Mouse (Mus musculus): ENCODE data around the gene Tmem214.

The Tmem214 gene

DNA sequence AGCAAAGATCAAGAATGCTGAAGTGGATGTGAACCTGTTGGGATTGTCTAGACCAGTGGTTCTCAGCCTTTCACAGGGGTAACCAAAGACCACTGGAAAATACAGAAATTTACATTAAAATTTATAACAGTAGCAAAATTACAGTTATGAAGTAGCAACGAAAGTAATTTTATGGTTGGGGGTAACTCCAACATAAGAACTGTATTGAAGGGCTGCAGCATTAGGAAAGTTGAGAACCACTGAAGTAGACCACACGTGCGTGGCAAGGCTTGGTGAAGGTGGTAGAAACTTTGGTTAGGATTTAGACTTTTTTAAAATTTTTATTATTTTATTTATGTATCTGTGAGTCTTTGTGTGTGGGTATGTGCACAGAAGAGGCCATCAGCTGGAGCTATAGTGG lies at the start of gene Tmem214:
TSS of gene Tmem214 (plus strand) at position 301 of the 400 bp plus-strand sequence.
- DNase-seq, result no peak

DNA sequence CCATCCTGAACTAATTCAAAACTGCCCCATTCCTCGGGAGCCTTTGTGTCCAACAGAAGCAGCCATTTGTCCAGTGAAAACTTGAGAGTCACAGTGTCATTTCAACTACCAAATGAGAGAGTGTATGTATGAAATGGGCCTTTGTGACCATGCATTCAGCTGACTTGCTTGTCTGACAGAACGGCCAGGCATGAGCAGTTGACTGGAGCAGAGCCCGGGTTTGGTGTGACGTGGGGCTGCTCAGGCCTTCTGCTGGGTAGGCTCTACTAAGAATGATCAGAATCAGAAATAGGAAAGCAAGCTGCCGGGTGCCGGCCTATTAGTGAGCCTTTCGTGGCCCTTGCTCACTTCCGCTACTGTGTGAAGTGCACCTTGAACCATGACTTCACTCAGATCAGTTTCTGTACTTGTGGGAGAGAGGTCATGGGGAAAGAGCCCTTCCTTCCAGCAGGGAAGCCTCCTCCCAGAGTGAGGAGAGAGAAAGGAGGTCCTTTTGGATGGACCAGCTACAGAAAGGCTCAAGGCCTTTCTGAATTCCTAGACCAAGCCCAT lies 49.0 kb upstream of the Tmem214 start:
- no peak for DNase-seq

DNA sequence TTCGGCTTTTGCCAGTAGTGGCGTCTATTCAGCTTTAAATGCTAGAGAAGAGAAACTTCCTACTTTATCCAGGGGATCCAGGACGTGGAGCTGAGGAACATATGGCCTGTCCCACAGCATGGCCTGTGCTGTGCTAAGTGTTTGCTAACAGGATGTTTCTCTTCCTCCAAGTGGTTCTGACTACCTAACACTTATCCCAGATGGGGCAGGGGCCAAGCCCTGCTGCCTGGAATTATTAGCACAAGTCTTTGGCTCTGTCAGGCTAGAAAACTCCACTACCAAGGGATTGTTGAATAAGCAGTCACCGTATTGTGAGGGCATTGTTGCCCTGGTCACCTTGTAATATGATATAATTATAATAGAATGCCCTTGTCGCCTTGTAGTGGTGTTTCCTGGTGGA lies 45.1 kb upstream of the Tmem214 start:
- no peak for DNase-seq

DNA sequence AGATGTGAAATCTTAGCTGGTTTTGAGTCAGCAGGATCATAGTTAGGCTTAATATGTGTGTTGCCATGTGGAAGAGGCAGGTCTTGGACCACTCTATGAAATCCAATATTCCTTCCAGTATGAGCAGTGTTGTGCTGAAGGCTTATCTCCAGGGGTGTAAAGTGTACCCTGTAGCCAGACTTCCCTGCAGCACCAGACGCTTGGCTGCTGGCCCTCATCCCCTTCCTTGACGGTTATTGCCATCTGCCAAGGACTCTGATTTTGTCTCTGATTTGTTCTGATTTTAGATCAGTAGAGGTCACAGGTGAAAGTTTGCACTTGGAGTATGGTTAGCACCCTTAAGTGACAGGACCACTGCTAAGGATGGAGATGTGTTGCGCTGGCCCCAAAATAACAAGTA lies 44.7 kb upstream of the Tmem214 start:
- no peak for DNase-seq

DNA sequence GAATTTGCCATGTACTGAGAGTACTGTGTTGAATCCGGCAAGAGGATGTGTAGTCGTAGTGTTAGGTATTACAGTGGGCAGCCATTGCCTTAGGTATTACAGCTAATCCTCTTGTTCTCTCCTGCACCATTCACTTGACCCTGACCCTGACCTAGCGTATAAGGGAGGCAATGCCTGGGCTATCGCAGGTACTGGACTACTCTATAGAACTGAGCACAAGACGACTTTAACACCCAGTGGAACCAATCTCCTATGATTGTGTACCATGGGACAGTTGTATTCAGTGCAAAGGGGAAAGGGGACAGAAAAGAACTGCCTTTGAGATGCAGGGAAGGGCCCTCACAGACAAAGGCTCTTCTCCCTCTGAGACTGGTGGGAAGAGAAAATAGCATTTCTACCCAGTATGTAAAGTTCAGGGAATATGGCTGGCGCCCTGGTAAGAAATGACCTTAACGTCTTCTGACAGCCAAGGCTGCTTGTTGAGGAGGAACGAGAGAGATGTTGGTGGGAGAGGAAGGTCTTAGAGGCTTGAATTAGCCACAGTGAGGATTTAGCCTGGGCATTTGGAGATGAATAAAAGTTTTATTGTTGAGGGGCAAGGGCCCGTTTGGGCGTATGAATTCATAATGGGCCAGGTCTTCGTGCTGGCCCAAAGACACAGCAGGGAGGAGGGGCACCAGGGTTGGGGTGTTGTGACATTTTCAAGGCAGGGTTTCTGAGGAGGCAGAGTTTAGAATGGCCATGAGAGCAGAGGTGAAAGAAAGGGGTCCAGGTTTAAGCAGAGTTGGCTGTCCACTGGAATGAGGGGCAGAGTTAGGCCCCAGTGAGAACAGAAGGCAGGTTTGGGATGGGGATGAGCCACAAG lies 43.5 kb upstream of the Tmem214 start:
- DNase-seq, result no peak

DNA sequence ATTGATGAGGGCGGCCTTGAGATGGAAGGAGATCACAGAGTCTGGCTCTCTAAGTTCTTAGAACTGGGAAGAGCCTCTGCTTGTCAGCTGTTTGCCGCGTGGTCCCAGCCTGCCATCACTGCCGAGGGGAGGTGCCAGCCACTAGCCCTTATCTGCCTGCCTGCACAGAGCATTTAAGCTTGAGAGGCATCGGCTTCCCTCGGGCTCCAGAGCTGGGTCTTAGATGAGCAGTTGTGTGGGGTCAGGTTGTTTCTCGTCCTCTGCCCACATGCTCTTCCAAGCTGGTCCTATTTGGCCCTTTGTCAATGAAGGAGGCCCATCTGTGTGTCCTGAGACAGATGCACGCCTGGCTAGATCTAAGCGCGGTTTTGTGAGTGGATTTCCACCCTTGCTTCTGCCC lies 42.6 kb upstream of the Tmem214 start:
- DNase-seq, result no peak

DNA sequence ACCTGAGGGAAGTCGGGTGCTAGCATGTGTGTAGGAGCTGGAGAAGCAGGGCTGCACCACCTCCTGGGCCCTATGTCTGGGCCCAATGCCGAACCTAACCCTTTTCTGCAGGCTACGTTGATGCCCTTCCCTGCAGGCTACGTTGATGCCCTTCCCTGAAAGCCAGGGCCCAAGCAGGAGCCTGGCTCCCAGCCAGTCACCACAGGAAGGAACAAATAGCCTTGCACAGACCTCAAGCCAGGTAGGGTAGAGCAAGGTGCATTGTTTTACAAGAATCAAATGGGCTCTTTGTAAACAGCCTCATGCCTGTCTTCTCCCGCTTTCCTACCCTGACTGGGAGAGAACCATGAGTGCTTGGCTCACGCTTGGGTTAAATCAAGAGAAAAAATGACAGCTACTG lies 42.0 kb upstream of the Tmem214 start:
- no peak for DNase-seq

DNA sequence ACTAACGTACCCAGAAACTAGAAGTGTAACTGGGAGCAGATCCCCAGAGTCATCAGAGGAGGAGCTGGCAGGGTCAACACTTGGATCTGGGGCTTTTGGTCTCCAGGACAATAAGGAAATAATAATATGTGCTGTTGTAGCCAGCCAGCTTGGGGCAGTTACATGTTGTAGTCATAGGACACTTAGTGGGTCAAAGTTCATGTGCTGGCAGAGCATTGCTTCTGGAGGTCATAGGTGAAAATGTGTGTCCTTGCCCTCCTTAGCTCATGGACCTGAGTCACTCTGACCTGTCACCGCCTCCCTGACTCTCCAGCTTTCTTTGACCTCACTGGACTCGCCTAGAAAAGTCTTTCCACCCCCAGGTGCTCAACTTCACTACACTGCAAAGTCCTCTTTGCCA lies 34.4 kb upstream of the Tmem214 start:
- no peak for DNase-seq

DNA sequence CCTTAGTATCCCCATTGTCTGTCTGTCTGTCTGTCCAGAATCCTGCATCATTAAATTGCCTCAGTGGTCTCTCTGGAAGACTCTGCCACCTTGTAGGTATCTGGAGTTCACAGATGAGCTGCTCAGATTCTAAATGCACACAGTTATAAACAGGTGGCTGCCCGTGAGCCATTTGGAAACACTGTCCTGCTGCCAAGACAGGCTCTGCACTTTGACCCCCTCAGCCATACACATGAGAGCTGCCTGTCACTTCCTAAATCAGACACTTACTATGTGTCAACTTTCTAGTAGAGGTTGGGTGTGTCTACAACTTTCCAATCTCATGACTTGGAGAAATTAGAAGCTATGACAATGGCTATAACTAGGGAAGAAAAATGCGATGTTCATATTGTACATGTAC lies 28.1 kb upstream of the Tmem214 start:
- DNase-seq, result no peak

DNA sequence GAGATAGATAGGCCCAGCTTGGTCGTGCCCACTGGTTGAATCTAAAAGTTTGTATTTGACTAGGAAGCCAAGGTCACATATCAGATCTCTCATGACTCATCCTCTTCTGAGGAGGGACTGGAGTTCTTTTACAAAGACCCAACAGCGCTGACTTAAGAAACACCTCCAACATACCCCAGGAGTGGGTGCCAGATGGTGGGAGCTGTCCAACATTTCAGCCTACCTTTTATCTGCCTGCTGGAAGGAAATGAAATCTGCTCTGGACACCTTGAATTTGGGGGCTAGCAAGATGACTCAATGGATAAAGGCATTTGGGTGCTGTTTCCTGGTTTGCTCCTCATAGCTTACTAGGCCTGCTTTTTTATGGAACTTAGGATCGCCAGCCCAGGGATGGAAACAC lies 25.9 kb upstream of the Tmem214 start:
- DNase-seq, result no peak

DNA sequence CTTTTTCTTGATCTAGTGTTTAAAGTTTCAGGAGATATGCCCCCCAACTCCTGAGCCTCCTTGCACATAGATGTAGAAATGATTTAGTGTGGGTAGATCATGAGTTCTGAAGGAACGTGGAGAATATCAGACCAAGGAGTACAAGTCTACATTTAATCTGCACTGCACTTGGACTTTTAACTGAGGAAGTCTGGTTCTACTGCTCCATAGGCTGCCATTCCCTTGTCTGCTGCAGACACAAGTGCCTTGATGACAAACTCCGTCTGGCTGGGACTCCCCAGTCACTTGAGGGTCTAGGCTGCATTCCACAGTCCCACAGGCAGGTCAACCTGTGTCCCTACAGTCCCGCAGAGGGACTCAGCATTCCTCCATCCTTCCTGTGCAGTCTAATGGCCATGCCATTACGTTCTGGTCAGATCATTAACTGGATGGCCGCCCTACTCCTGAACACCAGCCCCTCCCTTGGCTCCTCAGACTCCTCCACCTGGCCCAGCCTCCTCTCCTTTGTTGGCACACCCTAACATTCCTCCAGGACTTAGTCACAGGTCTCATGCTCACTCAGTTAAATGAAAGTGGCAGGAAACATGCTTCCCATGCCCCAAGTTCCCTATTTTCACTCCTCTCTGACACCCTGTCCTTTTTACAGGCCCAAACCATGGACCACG lies 17.8 kb upstream of the Tmem214 start:
- DNase-seq, result no peak

DNA sequence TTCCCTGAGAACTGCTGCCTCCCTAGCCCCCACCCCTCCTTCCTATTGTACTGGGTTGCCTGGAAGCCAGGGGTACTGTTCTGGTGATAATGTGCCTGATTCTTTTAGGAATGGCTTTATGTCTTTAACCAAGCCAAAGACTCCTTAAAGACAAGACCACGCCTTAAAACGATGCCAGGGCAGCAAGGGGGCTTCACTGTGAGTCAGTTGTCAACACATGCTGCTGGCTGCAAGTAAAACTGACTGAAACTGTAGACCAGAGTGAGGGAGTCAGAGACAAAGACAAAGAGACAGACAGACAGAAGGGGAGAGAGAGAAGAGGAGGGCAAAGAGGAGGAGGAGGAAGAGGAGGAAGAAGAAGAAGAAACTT lies 17.3 kb upstream of the Tmem214 start:
- no peak for DNase-seq

DNA sequence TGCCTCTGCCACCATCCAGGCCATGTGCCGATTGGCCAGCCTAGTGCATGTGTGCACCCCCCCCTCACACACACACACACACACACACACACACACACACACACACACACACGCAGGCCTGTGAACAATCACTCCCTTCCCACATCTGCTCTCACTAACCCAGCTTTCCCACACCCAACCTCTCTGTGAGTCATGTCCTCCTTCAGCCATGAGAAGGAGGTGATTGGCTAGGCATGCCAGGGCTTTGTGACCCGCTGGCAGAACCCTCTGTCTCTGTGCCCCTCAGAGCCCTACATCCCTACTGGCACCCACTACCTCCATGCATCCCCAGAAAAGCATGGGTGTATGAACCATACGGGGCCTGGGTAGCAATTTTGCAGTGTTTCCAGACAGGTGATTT lies 14.3 kb upstream of the Tmem214 start:
- DNase-seq, result no peak

DNA sequence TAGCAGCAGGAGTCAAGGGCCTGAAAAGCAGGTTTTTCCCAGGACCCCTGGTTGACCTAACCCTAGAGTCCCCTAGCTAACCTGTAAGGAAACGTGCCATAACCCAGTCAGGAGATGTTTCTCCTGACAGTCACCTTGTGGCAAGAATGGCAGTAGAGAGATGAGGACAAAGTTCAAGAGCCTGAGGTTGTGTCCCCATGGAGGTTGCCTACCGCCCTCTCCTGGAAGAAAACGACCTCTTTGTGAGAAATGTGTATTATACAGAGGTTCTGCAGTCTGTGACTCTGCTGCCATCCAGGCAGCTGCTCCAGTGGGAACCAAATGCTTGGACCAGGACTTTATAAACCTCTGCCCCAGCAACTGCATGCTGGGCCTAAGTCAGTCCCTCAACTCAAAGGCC lies 12.1 kb upstream of the Tmem214 start:
- DNase-seq, result no peak

DNA sequence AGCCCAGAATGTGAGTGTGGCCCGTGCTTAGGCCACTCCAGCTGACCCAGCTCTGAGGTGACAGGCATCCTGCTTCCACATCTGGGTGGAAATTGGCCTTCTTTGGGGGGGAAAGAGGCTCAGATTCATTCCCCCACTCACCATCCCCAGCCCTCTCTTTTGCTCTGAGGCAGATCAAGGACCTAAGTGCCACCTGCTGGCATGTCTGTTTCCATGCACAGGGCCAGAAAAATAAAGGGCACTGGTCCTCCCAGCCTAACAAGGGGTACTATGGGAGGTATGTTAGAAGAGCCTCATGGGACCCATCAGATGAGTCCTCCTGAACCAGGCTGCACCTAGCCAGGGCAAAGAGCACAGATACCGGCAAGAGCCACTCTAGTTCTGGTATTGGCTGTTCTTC lies 11.7 kb upstream of the Tmem214 start:
- DNase-seq, result no peak

DNA sequence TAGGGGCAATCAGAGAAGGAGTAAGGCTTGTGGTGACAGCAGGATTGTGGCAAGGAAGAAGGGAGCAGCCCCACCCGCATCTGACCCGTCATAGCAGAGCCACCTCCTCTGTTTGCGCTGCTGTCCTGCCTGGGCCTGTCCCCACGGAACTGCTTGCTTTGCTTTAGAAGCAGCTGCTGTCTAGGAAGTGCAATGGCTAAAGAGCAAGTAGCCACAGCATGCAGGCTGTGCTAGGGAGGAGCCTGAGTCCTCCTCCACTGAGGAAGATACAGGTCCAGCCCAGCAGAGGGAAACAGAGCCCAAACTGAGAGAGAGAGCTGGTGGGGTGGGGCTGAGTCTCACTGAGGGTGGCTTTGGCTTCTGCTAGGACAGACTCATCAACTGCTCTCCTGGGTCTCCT lies 4.0 kb upstream of the Tmem214 start:
- no peak for DNase-seq

DNA sequence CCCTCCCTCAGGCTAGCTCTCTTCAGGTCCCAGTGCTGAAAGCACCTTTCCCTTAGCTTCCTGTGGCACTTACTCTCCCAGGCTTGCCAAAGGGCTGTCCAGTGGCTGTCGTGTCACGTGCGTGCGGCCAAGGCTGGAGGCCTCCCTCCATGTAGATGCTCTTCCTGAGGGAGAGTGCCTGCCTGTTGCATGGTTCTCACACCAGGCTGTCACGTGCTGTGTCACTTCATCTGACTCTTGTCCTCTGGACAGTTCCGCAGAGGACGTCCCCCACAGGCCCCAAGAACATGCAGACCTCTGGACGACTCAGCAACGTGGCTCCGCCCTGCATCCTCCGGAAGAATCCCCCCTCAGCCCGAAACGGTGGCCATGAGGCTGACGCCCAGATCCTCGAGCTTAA lies 3.5 kb upstream of the Tmem214 start:
- DNase-seq, result no peak

DNA sequence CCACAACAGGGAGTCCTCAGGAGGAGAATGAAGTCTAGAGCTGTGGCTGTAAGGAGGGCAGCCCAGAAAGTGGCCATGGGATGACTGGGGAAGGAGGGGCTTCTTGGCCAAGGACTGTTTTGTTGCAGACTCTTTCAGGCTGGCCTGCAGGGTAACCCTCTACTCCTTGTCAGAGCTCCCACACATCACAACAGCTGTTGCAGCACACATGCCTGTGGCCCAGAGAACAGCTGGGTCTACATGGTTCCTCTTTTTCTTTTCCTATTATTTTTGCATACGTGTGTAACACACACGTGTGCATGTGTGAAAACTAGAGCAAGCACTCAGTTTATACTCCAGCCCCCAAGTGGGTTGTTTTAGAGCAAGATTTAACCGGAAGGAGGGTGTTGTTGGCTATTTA lies 941 bp upstream of the Tmem214 start:
- no peak for DNase-seq

DNA sequence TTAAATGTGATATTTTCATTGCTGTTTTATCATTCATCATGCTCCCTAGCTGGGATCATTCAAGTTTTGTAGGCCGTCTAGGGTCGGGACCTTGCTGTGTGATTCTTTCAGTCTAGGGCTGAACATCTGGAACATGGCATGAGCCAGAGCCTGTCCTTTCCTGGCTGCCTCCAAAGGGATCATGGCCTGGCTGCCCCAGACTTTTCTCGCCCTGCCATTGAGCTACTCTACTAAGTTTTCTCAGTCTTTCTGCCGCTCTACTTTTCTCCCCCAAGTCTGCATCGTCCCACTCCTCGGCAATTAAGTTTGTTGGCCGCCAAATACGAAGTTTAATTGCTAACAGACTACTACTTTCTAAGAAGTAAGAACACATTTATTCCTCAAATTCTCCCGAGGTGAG lies 1.2 kb downstream of the Tmem214 start:
- no peak for DNase-seq

DNA sequence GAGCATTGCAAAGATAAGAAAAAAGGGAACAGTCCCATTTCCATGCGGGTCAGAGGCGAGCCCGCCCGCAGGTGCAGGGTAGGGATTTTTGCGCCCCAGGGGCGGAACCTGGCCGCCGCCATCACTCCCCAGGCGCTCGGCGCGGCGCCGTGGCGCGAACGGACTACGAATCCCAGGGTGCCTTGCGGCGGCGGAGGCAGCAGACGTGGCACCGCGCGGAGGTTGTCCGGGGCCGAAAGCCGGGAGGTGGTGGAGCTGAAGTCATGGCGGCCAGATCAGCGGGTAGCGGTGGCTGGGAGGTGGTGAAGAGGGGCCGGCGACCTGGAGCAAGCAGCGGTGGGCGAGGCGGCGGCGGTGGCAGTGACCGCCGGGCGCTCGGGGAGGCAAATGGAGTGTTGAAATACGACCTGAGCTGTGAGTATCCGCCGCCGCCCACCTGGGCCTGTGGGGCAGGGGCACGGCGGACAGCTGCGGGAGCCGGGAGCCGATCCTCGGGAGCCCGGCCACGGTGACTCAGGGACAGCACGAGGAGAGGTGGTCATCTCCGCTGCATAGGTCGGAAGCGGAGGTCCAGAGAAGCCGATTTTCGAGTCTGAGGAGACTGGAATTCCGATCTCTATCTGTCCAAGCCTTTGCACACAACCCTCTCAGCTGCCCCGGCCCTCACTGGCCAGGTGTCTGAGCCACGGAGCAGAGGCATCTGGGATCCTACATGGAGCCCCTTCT lies 1.8 kb downstream of the Tmem214 start:
- DNase-seq, result peak; percentile 86 to 95

DNA sequence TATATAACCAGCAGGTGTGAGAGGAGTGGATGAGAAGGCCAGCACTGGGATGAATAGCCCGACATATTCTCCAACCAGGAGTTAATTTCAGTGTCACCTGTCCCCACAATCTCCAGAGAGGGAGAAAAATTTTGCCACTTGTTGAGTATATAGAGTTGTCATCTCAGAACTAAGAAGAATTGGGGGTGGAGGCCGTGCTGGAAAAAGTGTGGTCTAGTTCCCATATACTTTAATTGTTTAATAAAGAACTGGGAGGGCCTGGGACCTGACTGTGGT lies 2.3 kb downstream of the Tmem214 start:
- no peak for DNase-seq

DNA sequence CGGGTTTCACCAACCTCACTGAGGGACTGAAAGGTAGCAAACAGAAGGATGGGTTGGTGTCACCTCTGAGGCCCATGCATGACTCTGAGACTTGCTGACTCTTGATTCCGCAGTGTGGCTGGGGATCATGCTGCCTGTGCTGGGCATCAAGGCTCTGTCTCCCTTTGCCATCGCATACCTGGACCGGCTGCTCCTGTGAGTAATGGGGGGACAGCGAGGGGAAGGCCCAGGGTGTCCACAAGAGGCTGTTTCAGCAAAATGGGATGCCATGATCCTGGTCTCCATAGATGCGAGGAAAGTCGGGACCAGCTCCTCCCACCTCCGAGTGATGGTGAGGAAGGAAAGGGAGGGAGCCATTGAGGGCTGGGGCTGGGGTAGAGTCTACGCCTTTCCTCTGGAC lies 4.8 kb downstream of the Tmem214 start:
- no peak for DNase-seq

DNA sequence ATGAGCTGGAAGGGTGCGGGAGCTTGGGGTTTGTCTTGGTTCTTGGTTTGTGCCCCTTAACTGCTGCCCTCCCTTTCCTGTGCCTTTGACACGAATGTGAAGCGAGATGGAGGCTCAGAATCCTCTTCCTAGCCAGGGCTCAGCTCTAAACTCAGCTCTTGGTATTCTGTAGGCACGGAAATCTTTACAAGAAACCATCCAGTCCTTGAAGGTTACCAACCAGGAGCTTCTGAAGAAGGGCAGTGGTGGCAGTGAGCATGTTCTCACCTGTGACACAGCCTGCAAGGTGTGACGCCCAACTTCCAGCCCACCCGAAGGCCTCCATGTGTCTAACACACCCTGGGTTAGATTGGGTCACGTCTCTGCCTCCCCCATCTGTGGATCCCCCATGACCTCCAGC lies 6.6 kb downstream of the Tmem214 start:
- DNase-seq, result no peak

DNA sequence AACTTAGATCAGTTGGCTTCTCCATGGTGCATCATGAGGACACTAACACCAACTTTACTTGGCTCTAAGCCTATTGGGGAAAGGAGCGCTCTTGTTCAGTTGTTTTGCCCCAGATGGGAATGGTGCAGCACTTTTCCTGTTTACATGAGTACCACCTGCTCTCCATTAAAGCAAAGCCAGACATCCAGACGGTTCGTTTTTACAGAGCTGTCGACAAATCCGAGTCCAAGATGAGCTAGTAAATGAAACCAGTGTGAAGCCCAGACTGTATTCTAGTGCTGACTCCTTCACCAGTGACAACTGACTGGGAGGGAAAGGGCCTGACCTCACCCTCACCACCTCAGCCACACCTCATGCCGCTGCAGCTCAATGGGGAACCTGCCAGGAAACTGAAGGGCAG lies 10.8 kb downstream of the Tmem214 start:
- DNase-seq, result no peak
